Mouse (Mus musculus) layer of hippocampus, postnatal 10 days (tissue): ENCODE measurements at regions not wholly inside any gene's neighbourhood (a gene's known extent, or its start where the extent isn't known, plus 50 kb on each side); places are given as distances from the start of the nearest gene placed in this dataset.
"Not testable (repeated sequence)": the region's sequence is repeated elsewhere in the genome, so short reads cannot be mapped to it uniquely, and the experiment has no call there.

Experiments
- DNase-seq, 2 experiments: peaks; one replicate each; pipeline ENCODE4 v3.0.0; 2021; ENCODE audit warnings: low spot score in 2 of 2

DNA sequence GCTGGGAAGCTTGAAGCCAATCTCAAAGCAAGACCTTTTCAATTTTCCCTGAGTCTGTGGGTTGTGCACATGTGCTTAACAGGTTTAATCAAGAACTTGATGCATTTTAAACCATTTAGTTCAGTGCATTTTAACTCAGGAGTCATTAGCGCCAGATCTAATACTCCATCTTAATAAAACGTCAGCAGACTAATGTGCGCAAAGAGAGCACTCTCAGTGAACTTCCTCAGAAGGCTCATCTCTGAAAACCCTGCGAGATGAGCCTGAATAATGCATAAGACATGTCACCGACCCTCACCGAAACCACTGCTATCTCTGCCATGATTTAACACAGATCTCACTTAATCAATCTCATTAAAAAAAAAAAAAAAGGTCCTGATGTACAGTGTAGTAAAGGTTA, 309.0 kb downstream of the Phf3 start:
- DNase-seq, result no peak

GRCm38 (mm10) chr1:30548761-30549160, 325.0 kb downstream of the Phf3 start:
- DNase-seq, result not testable (repeated sequence)

- DNase-seq, result no peak
Measured at GRCm38 (mm10) chr1:30540088-30540698, 333.5 kb downstream of the Phf3 start.

GRCm38 (mm10) chr1:30536989-30537975, 336.4 kb downstream of the Phf3 start:
- DNase-seq, result no peak

DNA sequence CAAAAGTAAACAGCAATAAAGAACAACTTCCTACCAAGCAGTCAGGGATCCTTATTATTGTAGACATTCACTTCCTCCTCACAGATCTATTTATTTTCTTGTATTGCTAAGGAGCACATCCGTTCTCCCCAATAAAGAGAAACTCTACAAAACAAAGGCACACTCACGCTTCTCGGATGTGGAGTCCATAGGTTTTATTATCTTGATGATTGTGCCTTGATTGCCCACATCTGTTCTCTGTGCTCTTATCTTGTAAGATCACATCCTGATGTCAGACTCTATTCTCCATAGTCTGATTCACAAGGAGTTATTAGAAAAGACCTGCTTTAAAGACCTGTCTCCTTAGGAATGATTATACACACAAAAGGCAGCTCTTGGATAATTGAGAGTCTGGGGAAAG, 356.4 kb downstream of the Phf3 start:
- no peak for DNase-seq

DNA sequence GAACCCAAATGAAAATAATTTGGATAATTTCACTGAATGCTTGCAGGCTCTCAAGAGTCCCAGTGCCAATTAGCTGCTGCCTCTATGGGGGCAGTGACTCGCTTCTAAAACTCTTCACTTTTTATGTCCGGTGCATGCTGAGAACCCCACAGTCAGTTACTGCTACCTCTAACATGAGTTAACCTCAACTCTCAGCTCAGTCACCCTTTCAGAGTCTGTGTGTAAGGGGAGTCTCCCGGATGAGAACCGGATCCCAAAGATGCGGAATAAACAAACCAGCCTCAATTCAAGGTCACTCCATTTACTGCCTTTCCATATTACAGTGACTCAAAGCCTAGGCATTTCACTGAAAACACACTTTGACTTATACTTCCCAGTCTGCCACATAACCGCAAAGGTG, 357.9 kb downstream of the Phf3 start:
- DNase-seq, result no peak

GRCm38 (mm10) chr1:30503224-30503623, 370.5 kb downstream of the Phf3 start:
- DNase-seq, result peak; percentile 22 to 47

DNA sequence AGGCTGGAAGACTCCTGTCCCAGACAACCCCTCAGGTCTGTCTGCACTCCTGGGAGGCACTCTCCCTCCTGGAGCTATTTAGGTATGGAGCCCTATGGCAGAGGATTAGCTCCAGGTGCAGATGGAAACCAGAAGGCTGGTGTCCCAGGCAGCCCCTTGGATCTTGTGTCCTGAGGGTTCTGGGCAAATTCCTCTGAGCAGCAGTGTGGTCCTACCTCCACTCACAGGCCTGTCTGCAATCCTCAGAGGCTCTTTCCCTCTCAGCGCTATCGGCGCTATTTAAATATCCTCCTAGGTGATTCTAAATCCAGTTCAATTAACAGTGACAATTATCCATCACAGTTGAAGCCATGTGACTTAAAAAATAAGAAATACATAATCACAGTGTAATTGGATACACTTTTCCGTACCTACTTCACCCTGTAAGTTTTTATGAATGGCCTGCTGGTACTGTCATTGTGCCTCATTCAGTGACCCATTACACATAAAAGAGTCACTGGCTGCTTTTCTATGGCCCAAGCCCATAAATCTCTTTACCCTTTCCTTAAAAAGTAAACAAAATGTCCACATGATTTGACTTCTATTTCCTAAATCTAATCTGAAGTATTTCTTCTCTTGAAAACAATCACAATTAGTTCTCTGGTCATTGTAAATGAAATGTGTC, 413.3 kb downstream of the Phf3 start:
- no peak for DNase-seq

- no peak for DNase-seq
Measured at GRCm38 (mm10) chr1:30437964-30438363, 435.8 kb downstream of the Phf3 start.

DNA sequence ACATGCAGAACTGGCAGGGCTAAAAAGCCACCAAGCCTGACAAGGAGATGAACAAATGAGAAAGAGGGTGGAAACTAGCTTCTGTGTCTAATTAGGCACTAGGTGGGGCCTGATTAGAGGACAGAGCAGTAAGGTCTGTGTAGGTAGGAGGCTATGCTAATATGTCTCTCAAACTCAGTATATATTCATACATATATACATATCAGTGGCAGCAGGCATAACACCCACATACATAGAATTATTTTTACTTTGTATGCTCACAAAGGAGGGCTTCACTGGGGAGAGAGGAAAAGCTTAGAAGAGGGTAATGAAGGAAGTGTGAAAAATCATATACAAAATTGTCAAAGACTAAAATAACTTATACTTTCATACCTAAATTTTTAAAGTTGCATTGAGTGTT, 457.1 kb downstream of the Phf3 start:
- DNase-seq, result no peak

DNA sequence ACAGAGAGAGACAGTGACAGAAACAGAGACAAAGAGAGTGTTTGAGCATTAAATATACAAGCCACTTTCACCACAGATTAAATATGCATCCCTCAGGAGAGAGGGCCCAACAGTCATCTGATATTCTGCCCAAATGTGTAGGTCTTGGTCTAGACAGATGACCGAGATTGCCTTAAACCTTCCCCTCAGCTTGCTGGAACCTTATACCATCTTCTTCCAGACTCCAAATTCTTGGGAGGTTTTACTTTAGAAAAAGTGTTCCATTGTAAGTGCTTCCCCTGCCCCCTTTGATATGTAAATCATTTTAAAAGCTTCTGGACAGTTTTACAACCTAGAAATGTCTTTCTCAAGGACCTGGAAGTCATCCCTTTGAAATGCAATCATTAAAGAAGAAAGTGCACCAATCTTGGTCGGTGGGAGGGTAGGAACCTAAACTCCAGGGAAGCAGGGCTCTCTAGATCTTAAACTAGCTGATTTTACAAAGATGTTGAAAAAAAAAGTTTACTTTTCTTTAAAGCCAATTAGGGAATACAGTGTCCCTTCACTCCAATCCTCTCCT, 458.8 kb downstream of the Phf3 start:
- DNase-seq, result no peak
